Comparison of ENCODE assay signal across 19 mouse cellular contexts in the genomic region with DNA sequence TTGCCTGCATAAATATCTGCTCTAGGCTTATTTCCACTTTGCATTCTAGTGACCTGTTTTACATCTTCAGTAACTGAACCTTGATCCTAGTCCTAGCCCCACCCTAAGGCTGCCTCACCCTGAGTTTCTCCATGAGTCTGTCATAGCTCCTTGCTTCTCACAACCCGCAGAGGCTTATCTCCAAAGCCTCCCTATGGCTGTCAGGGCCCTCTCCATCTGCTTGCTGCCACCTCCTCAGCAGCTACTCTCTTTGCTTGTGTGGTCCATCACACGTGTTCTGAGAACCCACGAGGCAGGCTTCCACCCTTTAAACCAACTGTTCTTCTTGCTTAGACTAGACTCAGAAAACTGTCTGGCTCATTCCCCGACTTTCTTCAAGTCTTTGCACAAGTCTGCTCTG. TPM values are rescaled to one million over a fixed set of nuclear protein-coding genes. Genes with fewer than 3 reads are reported as not detected.
DNase-seq lines count a peak whose midpoint lies in the region; ATAC-seq and TF ChIP-seq lines count a peak whose summit lies in the region.
"Had no signal": no experiment of that assay in that cellular context is flagged by ENCODE, and none has a peak within 500 bp of the region (broad histone marks: within the 10 kb centered on the region; RNA-seq: fewer than 3 reads in every experiment).

No protein-coding gene starts in this region.

- TF ChIP-seq CTCF in forebrain, postnatal 0 days (IDR thresholded peaks at IDR 0.05; ENCODE audit: low read depth) = no peak
- TF ChIP-seq CTCF in left cerebral cortex, adult 2 months (IDR thresholded peaks at IDR 0.05) = no peak

- no peak overlapping the region for H3K4me2 ChIP-seq in forebrain, postnatal 0 days (ENCODE audit: low read depth)
- H3K4me2 ChIP-seq in forebrain, embryonic 13.5 days = no peak overlapping the region
- H3K4me2 ChIP-seq in stomach, embryonic 15.5 days = no peak overlapping the region
- H3K4me2 ChIP-seq: heart, embryonic 13.5 days; limb, embryonic 12.5 days; lung, embryonic 15.5 days; neural tube, embryonic 12.5 days had no signal

- H3K36me3 ChIP-seq in forebrain, postnatal 0 days (ENCODE audit: insufficient read depth) = peaks cover 12% of the 10 kb centered on the region
- H3K36me3 ChIP-seq in forebrain, embryonic 13.5 days (ENCODE audit: poor library complexity, severe bottlenecking) = peaks cover 17% of the 10 kb centered on the region
- peaks cover 19% of the 10 kb centered on the region; the same call in 1 of the 2 replicates for H3K36me3 ChIP-seq in stomach, embryonic 15.5 days

- intact Hi-C loops in left cerebral cortex, adult 2 months (cut with DNase I) = no loop called here
- intact Hi-C loops in left cerebral cortex, postnatal 10 days (cut with DNase I) = no loop called here
- intact Hi-C loops in left cerebral cortex, postnatal 14 days (cut with DNase I) = no loop called here

- H3K4me1 ChIP-seq in forebrain, postnatal 0 days (ENCODE audit: insufficient read depth) = no peaks in the 10 kb centered on the region
- no peaks in the 10 kb centered on the region for H3K4me1 ChIP-seq in forebrain, embryonic 13.5 days
- 0 out of 2 replicates have a peak, but pooled peaks cover 3% of the 10 kb centered on the region for H3K4me1 ChIP-seq in stomach, embryonic 15.5 days
- H3K4me1 ChIP-seq: limb, embryonic 12.5 days; lung, embryonic 15.5 days; neural tube, embryonic 12.5 days had no signal

- no peak overlapping the region for H3K9ac ChIP-seq in forebrain, postnatal 0 days
- H3K9ac ChIP-seq in forebrain, embryonic 13.5 days = no peak overlapping the region
- H3K9ac ChIP-seq in stomach, embryonic 15.5 days = no peak overlapping the region
- H3K9ac ChIP-seq: heart, embryonic 13.5 days; limb, embryonic 12.5 days; lung, embryonic 15.5 days; neural tube, embryonic 12.5 days had no signal

- WGBS in forebrain, postnatal 0 days = 90% methylated on average over 4 of the region's 4 CpGs
- 90% methylated on average over 4 of the region's 4 CpGs for WGBS in forebrain, embryonic 13.5 days
- WGBS in stomach, embryonic 15.5 days = 75% methylated on average over 4 of the region's 4 CpGs

- no peaks in the 10 kb centered on the region for H3K27me3 ChIP-seq in forebrain, postnatal 0 days (ENCODE audit: insufficient read depth, low read length)
- no peaks in the 10 kb centered on the region for H3K27me3 ChIP-seq in forebrain, embryonic 13.5 days
- H3K27me3 ChIP-seq in stomach, embryonic 15.5 days (replicated peaks) = no peaks in the 10 kb centered on the region
- H3K27me3 ChIP-seq: heart, embryonic 13.5 days; limb, embryonic 12.5 days; lung, embryonic 15.5 days; megakaryocyte, embryonic 14.5 days; neural tube, embryonic 12.5 days had no signal

- no peak overlapping the region for H3K4me3 ChIP-seq in forebrain, postnatal 0 days (ENCODE audit: low read depth, low read length)
- H3K4me3 ChIP-seq in forebrain, embryonic 13.5 days = no peak overlapping the region
- H3K4me3 ChIP-seq in left cerebral cortex, adult 2 months = no peak overlapping the region
- no peak overlapping the region for H3K4me3 ChIP-seq in stomach, embryonic 15.5 days (replicated peaks)
- H3K4me3 ChIP-seq: heart, embryonic 13.5 days; limb, embryonic 12.5 days; lung, embryonic 15.5 days; megakaryocyte, embryonic 14.5 days; neural tube, embryonic 12.5 days had no signal

- peak; percentile 23; the same call in 1 of the 2 replicates for ATAC-seq in forebrain, postnatal 0 days
- no peak for ATAC-seq in forebrain, embryonic 13.5 days
- 0 out of 2 replicates have a peak, but pooled peaks have one; percentile 34 for ATAC-seq in stomach, embryonic 15.5 days (ENCODE audit: insufficient read depth, low FRiP score, low read depth)

- no peak for DNase-seq in forebrain, postnatal 0 days
- DNase-seq in left cerebral cortex, adult 2 months (ENCODE audit: extremely low spot score in 1 of 2, low spot score in 2 of 2) = peak in 1 of 2 experiments; percentile 21
- DNase-seq in left cerebral cortex, postnatal 10 days (ENCODE audit: extremely low spot score in 1 of 2, low spot score in 2 of 2) = no peak
- peak; percentile 21 to 23 for DNase-seq in left cerebral cortex, postnatal 14 days (ENCODE audit: low spot score in 2 of 2)
- no peak for DNase-seq in cerebellum, postnatal 14 days
- DNase-seq in adrenal gland, postnatal 14 days = no peak
- DNase-seq: adrenal gland, postnatal 36 days; cerebellum, adult 9-11 months; kidney, postnatal 10 days; thymus, postnatal 4 days had no signal

- H3K9me3 ChIP-seq in forebrain, postnatal 0 days (ENCODE audit: low read length) = no peaks in the 10 kb centered on the region
- H3K9me3 ChIP-seq in forebrain, embryonic 13.5 days (replicated peaks) = no peaks in the 10 kb centered on the region
- no peaks in the 10 kb centered on the region for H3K9me3 ChIP-seq in stomach, embryonic 15.5 days
- H3K9me3 ChIP-seq: heart, embryonic 13.5 days; limb, embryonic 12.5 days; lung, embryonic 15.5 days; megakaryocyte, embryonic 14.5 days; neural tube, embryonic 12.5 days had no signal

- H3K27ac ChIP-seq in forebrain, postnatal 0 days (ENCODE audit: low read depth, low read length) = no peak overlapping the region
- no peak overlapping the region for H3K27ac ChIP-seq in forebrain, embryonic 13.5 days
- 0 out of 2 replicates have a peak overlapping the region, but pooled peaks have one; percentile 24 for H3K27ac ChIP-seq in left cerebral cortex, adult 2 months
- H3K27ac ChIP-seq in stomach, embryonic 15.5 days = peak overlapping the region; percentile 7; the same call in 1 of the 2 replicates
- H3K27ac ChIP-seq: heart, embryonic 13.5 days; limb, embryonic 12.5 days; lung, embryonic 15.5 days; neural tube, embryonic 12.5 days had no signal

RNA-seq across cellular contexts. Expression of gene Fkbp9, which starts 45.0 kb away (rescaled TPM):
- 41.4 and 47.8 TPM in 2 replicates for total RNA-seq in forebrain, postnatal 0 days (2014; rRNA removed)
- 31.4 and 33.8 TPM in 2 replicates for polyA plus RNA-seq in forebrain, postnatal 0 days (2015; fragmentation: Nextera tagmentation; extraction: Ambion mirVana)
- polyA plus RNA-seq in forebrain, embryonic 13.5 days (2015; fragmentation: Nextera tagmentation; extraction: Ambion mirVana) = 24.4 and 27.7 TPM in 2 replicates
- total RNA-seq in left cerebral cortex, adult 2 months (2021) = 10 to 100 TPM; 25.9 to 26.6 TPM
- total RNA-seq in left cerebral cortex, postnatal 10 days (2021) = 10 to 100 TPM; 29.5 to 30.6 TPM
- total RNA-seq in left cerebral cortex, postnatal 14 days (2021) = 10 to 100 TPM; 26.7 to 27.5 TPM
- 145 and 153 TPM in 2 replicates for polyA plus RNA-seq in stomach, embryonic 15.5 days (2015; fragmentation: Nextera tagmentation; extraction: Ambion mirVana)
- total RNA-seq in adrenal gland, postnatal 14 days (2021) = 72.1 and 73.3 TPM in 2 replicates

RNA-seq across cellular contexts. Expression of gene Nt5c3, which starts 46.9 kb away (rescaled TPM):
- 114 and 119 TPM in 2 replicates for total RNA-seq in forebrain, postnatal 0 days (2014; rRNA removed)
- 197 and 225 TPM in 2 replicates for polyA plus RNA-seq in forebrain, postnatal 0 days (2015; fragmentation: Nextera tagmentation; extraction: Ambion mirVana)
- polyA plus RNA-seq in forebrain, embryonic 13.5 days (2015; fragmentation: Nextera tagmentation; extraction: Ambion mirVana) = 110 TPM in 2 replicates
- total RNA-seq in left cerebral cortex, adult 2 months (2021) = 10 to 100 TPM; 56.1 to 56.6 TPM
- 10 to 100 TPM; 57.4 to 65.7 TPM for total RNA-seq in left cerebral cortex, postnatal 10 days (2021)
- total RNA-seq in left cerebral cortex, postnatal 14 days (2021) = 10 to 100 TPM; 48.4 to 52.0 TPM
- polyA plus RNA-seq in stomach, embryonic 15.5 days (2015; fragmentation: Nextera tagmentation; extraction: Ambion mirVana) = 76.0 and 83.0 TPM in 2 replicates
- 24.9 and 25.9 TPM in 2 replicates for total RNA-seq in adrenal gland, postnatal 14 days (2021)

RNA-seq across cellular contexts. Expression of gene Vmn1r4, which starts 46.9 kb away (rescaled TPM):
- total RNA-seq in forebrain, postnatal 0 days (2014; rRNA removed) = 0.31 and 1.00 TPM in 2 replicates
- polyA plus RNA-seq in forebrain, postnatal 0 days (2015; fragmentation: Nextera tagmentation; extraction: Ambion mirVana) = 0.67 and 0.73 TPM in 2 replicates
- 0.59 and 0.65 TPM in 2 replicates for polyA plus RNA-seq in forebrain, embryonic 13.5 days (2015; fragmentation: Nextera tagmentation; extraction: Ambion mirVana)
- total RNA-seq in left cerebral cortex, adult 2 months (2021) = under 1 TPM; 0.16 to 0.27 TPM
- total RNA-seq in left cerebral cortex, postnatal 10 days (2021) = under 1 TPM; 0.55 to 0.60 TPM
- total RNA-seq in left cerebral cortex, postnatal 14 days (2021) = under 1 TPM in 1 of 2 experiments, not detected in 1; 0.27 TPM
- 0.36 TPM in 2 replicates for polyA plus RNA-seq in stomach, embryonic 15.5 days (2015; fragmentation: Nextera tagmentation; extraction: Ambion mirVana)
- total RNA-seq in adrenal gland, postnatal 14 days (2021) = 0.26 and 0.41 TPM in 2 replicates
- polyA plus RNA-seq: small intestine, adult 2 months; stomach, embryonic 14.5 days had no signal

Comparison
In these comparisons a context has a peak if more than half of its experiments do, and no peak if none do; other contexts are left out.
1. DNase-seq: peak in left cerebral cortex, postnatal 14 days (2 of 2); none in forebrain, postnatal 0 days (single experiment), left cerebral cortex, postnatal 10 days (0 of 2), cerebellum, postnatal 14 days (0 of 2) and adrenal gland, postnatal 14 days (single experiment).
2. H3K27ac ChIP-seq: peak in left cerebral cortex, adult 2 months (single experiment) and stomach, embryonic 15.5 days (single experiment); none in forebrain, postnatal 0 days (single experiment) and forebrain, embryonic 13.5 days (single experiment).